Mouse (Mus musculus): ENCODE data around the gene Nrxn3. TPM values are rescaled to one million over a fixed set of nuclear protein-coding genes. Genes with fewer than 3 reads are reported as not detected.

The Nrxn3 gene
- polyA plus RNA-seq, 1 experiment from 2014 or later, result 2.2 TPM

DNA sequence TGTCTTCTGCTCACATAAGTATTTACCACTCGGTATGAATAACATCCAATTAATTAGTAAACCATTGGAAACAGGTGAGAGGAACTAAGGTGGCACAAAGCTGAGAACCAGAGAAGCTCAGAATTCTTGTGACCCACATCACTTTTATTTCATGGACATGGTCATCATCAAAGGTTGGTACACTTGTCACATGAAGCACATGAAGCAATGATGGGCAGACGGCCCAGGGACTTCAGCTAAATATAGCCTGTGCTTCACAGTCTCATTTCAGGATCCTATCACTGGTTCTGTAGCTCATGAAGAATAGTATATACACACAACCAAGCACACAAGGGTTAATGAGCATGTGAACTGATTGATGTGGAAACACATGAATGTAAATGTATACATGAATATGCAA is 747.5 kb downstream of the Nrxn3 start:
- H3K27ac ChIP-seq (ENCODE audit: poor library complexity, severe bottlenecking), result no peak overlapping the region
- WGBS, result 49% methylated on average over 2 of the region's 2 CpGs
- H3K4me2 ChIP-seq, result no peak overlapping the region
- no peaks in the 10 kb centered on the region for H3K9me3 ChIP-seq (replicated peaks)
- ATAC-seq (ENCODE audit: insufficient number of reproducible peaks, low FRiP score), result no peak
- peaks cover 11% of the 10 kb centered on the region for H3K4me1 ChIP-seq (replicated peaks)
- H3K4me3 ChIP-seq, result no peak overlapping the region
- H3K36me3 ChIP-seq, result no peaks in the 10 kb centered on the region
- H3K9ac ChIP-seq, result no peak overlapping the region
- no peaks in the 10 kb centered on the region for H3K27me3 ChIP-seq (replicated peaks)

- H3K36me3 ChIP-seq, result no peaks in the 10 kb centered on the region
- no peak overlapping the region for H3K9ac ChIP-seq
- no peak overlapping the region for H3K4me2 ChIP-seq
- H3K27ac ChIP-seq (ENCODE audit: poor library complexity, severe bottlenecking), result no peak overlapping the region
- no peaks in the 10 kb centered on the region for H3K9me3 ChIP-seq (replicated peaks)
- 47% methylated on average over 2 of the region's 2 CpGs for WGBS
- H3K4me1 ChIP-seq (replicated peaks), result peaks cover 11% of the 10 kb centered on the region
- H3K27me3 ChIP-seq (replicated peaks), result no peaks in the 10 kb centered on the region
- H3K4me3 ChIP-seq, result no peak overlapping the region
- no peak for ATAC-seq (ENCODE audit: insufficient number of reproducible peaks, low FRiP score)
Measured at GRCm38 (mm10) chr12:89471289-89471688, 748.6 kb downstream of the Nrxn3 start.

DNA sequence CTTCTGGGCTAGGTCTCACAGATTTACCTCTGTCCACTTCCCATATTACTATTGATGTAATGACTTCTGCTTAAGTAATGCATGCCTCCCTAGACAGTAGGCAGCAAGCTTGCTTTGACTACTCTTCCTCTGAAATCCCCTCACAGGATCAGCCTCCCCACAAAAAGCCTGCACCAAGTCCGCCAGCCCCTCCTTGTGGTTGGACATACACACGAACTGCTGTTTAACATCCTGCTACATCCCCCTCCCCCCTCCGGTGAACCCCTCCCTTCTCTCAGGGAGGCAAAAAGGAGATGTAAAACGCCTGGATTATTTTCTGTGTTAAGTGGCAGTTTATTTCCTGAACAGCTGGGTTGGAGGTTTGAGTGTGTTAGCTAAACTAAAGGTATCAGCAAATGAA is 749.2 kb downstream of the Nrxn3 start:
- H3K27ac ChIP-seq (ENCODE audit: poor library complexity, severe bottlenecking), result no peak overlapping the region

DNA sequence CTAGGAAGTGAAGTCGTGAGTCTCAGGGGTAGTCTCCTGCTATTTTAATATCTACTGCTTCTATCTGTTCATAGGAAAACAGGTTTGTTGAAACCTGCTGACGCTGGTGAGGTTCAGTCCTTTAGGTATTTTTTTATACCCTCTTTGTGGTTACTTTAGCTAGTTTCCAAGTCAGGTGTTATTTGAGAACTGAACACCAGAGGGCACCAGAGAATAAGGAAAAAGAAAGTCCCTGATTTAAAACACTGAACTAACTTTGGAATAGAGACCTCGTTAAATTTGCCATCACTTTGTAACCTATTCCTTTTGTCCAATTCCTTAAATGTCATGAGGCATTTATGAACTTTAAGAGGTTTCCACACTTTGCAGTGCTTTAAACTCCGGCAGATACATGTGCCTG is 756.4 kb downstream of the Nrxn3 start:
- Histone ChIP-seq H3K27ac (ENCODE audit: poor library complexity, severe bottlenecking) (no peak overlapping the region), H3K4me1 (replicated peaks) (0 out of 2 replicates have a peak, but pooled peaks cover 2% of the 10 kb centered on the region), H3K9me3 (replicated peaks) (no peaks in the 10 kb centered on the region), H3K36me3 (no peaks in the 10 kb centered on the region), H3K4me2 (no peak overlapping the region), H3K27me3 (replicated peaks) (no peaks in the 10 kb centered on the region), H3K9ac (no peak overlapping the region), H3K4me3 (no peak overlapping the region)
- ATAC-seq (ENCODE audit: insufficient number of reproducible peaks, low FRiP score), result no peak
- WGBS, result 24% methylated on average over 4 of the region's 4 CpGs

More for the DNA sequence above, 749.2 kb downstream of the Nrxn3 start:
- no peaks in the 10 kb centered on the region for H3K9me3 ChIP-seq (replicated peaks)
- no peak overlapping the region for H3K9ac ChIP-seq
- no peak overlapping the region for H3K4me2 ChIP-seq
- H3K4me3 ChIP-seq, result no peak overlapping the region
- no peak for ATAC-seq (ENCODE audit: insufficient number of reproducible peaks, low FRiP score)
- WGBS, result 42% methylated on average over 4 of the region's 4 CpGs
- no peaks in the 10 kb centered on the region for H3K27me3 ChIP-seq (replicated peaks)
- H3K4me1 ChIP-seq (replicated peaks), result peaks cover 11% of the 10 kb centered on the region
- no peaks in the 10 kb centered on the region for H3K36me3 ChIP-seq

GRCm38 (mm10) chr12:89482223-89482622 is 759.5 kb downstream of the Nrxn3 start:
- Histone ChIP-seq H3K4me1 (replicated peaks) (no peaks in the 10 kb centered on the region), H3K9ac (no peak overlapping the region), H3K27me3 (replicated peaks) (no peaks in the 10 kb centered on the region), H3K9me3 (replicated peaks) (no peaks in the 10 kb centered on the region), H3K36me3 (no peaks in the 10 kb centered on the region), H3K4me2 (no peak overlapping the region), H3K27ac (ENCODE audit: poor library complexity, severe bottlenecking) (no peak overlapping the region), H3K4me3 (no peak overlapping the region)
- 19% methylated on average over 5 of the region's 5 CpGs for WGBS
- no peak for ATAC-seq (ENCODE audit: insufficient number of reproducible peaks, low FRiP score)

DNA sequence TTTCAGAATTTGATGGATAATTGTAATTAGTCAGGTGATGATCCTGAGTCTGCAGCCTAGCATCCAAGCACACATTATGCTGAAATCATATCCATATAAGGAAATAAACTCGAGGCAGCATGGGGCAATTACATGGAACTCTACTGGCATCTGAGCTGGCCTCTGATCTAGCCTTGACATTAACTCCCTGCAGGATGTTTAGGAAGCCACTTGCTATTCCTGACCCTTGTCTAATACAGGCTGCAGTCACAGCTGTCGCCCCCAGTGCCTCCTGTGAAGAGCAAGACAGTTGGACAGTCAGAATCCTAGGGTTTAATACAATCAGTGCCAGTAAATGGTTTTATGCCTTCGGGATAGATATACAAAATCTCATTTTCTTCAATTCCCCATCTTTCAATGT is 781.4 kb downstream of the Nrxn3 start:
- Histone ChIP-seq H3K4me2 (no peak overlapping the region), H3K9ac (no peak overlapping the region), H3K4me3 (no peak overlapping the region), H3K4me1 (replicated peaks) (no peaks in the 10 kb centered on the region), H3K27ac (ENCODE audit: poor library complexity, severe bottlenecking) (no peak overlapping the region), H3K9me3 (replicated peaks) (no peaks in the 10 kb centered on the region), H3K27me3 (replicated peaks) (no peaks in the 10 kb centered on the region), H3K36me3 (no peaks in the 10 kb centered on the region)
- no peak for ATAC-seq (ENCODE audit: insufficient number of reproducible peaks, low FRiP score)
- 61% methylated on average over 3 of the region's 3 CpGs for WGBS

DNA sequence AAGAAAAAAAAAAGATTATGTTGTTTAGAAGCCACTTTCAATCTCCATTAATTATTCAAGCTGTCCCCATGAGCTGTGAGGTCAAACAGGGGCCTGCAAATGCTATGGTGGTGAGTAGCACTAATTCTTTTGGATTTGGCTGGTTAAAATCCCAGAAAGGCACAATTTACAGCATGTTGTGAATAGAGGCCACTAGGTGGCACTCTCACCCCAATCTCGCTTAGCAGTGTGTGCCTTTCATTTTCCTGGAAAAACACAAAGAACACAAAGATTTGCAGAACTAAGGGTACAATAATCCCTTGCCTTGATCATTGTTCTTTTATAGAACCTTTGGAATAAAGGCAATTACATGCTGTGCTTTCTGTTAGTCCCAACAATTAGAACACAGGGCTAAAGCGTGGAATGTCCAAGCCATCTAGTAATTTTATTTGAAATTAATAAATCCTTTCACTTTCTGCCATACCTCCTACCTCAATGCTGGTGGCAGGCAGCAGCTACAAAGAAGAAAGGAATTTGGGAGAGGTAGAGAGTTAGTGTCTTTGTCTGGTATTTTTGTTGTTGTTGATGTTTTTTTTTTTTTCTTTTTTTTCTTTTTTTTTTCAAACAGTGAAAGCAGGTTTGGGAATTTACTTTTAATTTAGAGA is 782.6 kb downstream of the Nrxn3 start:
- no peaks in the 10 kb centered on the region for H3K36me3 ChIP-seq
- H3K27ac ChIP-seq (ENCODE audit: poor library complexity, severe bottlenecking), result no peak overlapping the region
- H3K9ac ChIP-seq, result no peak overlapping the region
- ATAC-seq (ENCODE audit: insufficient number of reproducible peaks, low FRiP score), result no peak
- no peak overlapping the region for H3K4me3 ChIP-seq
- no peaks in the 10 kb centered on the region for H3K4me1 ChIP-seq (replicated peaks)
- no peaks in the 10 kb centered on the region for H3K9me3 ChIP-seq (replicated peaks)
- H3K27me3 ChIP-seq (replicated peaks), result no peaks in the 10 kb centered on the region
- 40% methylated on average over 2 of the region's 2 CpGs for WGBS
- no peak overlapping the region for H3K4me2 ChIP-seq

DNA sequence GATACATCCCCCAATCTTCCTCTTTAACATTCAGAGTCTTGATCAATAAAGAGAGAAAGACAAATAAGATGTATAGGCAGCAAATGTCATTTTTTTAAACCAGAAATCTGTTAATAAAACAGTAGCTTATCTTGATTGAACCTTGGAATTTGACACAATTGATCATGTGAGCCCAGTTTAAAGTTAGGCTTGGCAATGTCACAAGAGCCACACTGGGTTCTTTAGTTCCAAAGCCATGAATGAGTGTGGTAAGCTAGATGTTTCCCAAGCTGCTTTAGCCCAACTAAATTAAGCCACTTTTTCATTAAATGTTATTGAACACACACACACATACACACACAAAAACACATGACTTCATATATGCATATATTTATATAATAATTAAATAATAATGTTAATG is 786.3 kb downstream of the Nrxn3 start:
- ATAC-seq (ENCODE audit: insufficient number of reproducible peaks, low FRiP score), result no peak
- no peaks in the 10 kb centered on the region for H3K4me1 ChIP-seq (replicated peaks)
- no peak overlapping the region for H3K27ac ChIP-seq (ENCODE audit: poor library complexity, severe bottlenecking)
- H3K9ac ChIP-seq, result no peak overlapping the region
- H3K36me3 ChIP-seq, result no peaks in the 10 kb centered on the region
- H3K9me3 ChIP-seq (replicated peaks), result no peaks in the 10 kb centered on the region
- H3K27me3 ChIP-seq (replicated peaks), result no peaks in the 10 kb centered on the region
- H3K4me3 ChIP-seq, result no peak overlapping the region
- no peak overlapping the region for H3K4me2 ChIP-seq

GRCm38 (mm10) chr12:89513759-89514158 is 791.1 kb downstream of the Nrxn3 start:
- Histone ChIP-seq H3K4me1 (replicated peaks) (no peaks in the 10 kb centered on the region), H3K36me3 (no peaks in the 10 kb centered on the region), H3K4me2 (no peak overlapping the region), H3K9me3 (replicated peaks) (no peaks in the 10 kb centered on the region), H3K9ac (no peak overlapping the region), H3K27me3 (replicated peaks) (no peaks in the 10 kb centered on the region), H3K4me3 (no peak overlapping the region), H3K27ac (ENCODE audit: poor library complexity, severe bottlenecking) (no peak overlapping the region)
- no peak for ATAC-seq (ENCODE audit: insufficient number of reproducible peaks, low FRiP score)
- 43% methylated on average over 7 of the region's 7 CpGs for WGBS

- H3K27ac ChIP-seq (ENCODE audit: poor library complexity, severe bottlenecking), result no peak overlapping the region
- ATAC-seq (ENCODE audit: insufficient number of reproducible peaks, low FRiP score), result no peak
- H3K9me3 ChIP-seq (replicated peaks), result no peaks in the 10 kb centered on the region
- 76% methylated on average over 6 of the region's 6 CpGs for WGBS
- no peak overlapping the region for H3K9ac ChIP-seq
- H3K27me3 ChIP-seq (replicated peaks), result no peaks in the 10 kb centered on the region
- no peak overlapping the region for H3K4me3 ChIP-seq
- no peak overlapping the region for H3K4me2 ChIP-seq
- no peaks in the 10 kb centered on the region for H3K4me1 ChIP-seq (replicated peaks)
- H3K36me3 ChIP-seq, result no peaks in the 10 kb centered on the region
Measured at GRCm38 (mm10) chr12:89516046-89516445, 793.4 kb downstream of the Nrxn3 start.

DNA sequence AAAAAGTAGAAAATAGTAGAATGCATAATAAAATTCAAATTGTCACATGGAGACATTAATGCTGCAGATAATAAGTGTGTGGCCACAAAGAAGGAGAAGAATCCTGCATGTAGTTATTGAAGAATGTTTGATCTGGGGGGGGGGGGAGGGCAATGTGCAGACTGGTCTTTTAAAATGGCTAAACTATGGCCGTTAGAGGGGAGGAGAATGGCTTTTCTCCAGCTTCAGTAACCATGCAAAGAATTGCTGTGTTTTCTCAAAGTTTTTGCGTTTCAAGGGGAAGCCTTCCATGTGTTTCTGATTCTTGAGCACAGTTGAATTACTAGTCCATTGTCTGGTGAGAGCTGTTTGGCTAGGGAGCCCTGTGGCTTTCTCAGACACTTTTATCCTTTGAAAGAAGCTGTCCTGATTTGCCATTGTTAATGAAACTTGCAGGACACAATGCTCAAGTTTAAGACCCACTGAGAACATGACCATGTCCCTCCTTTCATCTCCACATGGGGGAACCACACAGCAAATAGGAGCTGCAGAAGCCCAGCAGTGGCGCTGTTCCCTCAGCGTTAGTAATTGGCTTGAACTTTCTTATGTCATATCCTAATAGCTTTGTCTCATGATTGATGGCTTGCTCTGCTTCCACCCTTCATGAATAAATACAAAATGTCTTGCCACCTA is 808.1 kb downstream of the Nrxn3 start:
- H3K9ac ChIP-seq, result no peak overlapping the region
- H3K4me3 ChIP-seq, result no peak overlapping the region
- H3K27ac ChIP-seq (ENCODE audit: poor library complexity, severe bottlenecking), result no peak overlapping the region
- no peaks in the 10 kb centered on the region for H3K36me3 ChIP-seq
- no peaks in the 10 kb centered on the region for H3K9me3 ChIP-seq (replicated peaks)
- H3K4me1 ChIP-seq (replicated peaks), result no peaks in the 10 kb centered on the region
- H3K4me2 ChIP-seq, result no peak overlapping the region
- WGBS, result 22% methylated on average over 4 of the region's 4 CpGs
- H3K27me3 ChIP-seq (replicated peaks), result no peaks in the 10 kb centered on the region
- no peak for ATAC-seq (ENCODE audit: insufficient number of reproducible peaks, low FRiP score)

DNA sequence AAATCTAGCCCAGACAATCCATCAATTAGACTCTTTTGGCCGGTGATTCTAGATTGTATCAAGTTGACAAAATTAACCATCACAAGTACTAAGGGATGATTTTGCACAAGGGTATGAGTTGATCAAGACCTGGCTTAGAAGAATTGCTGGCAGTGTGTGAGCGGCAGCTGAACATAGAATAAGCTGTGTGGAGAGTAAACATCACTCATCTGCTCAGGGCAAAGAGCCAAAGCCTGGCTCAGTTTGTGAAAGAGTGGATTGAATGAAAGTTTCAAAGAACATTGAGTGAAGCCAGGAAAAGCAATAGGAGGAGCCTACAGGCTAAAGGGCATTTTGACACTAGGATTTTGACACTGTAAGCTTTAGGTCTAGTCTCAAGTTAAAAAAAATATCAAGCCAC is 828.6 kb downstream of the Nrxn3 start:
- no peaks in the 10 kb centered on the region for H3K27me3 ChIP-seq (replicated peaks)
- H3K27ac ChIP-seq (ENCODE audit: poor library complexity, severe bottlenecking), result no peak overlapping the region
- H3K4me3 ChIP-seq, result no peak overlapping the region
- no peak overlapping the region for H3K4me2 ChIP-seq
- H3K36me3 ChIP-seq, result no peaks in the 10 kb centered on the region
- WGBS, result 67% methylated on average over 2 of the region's 2 CpGs
- no peak overlapping the region for H3K9ac ChIP-seq
- no peaks in the 10 kb centered on the region for H3K4me1 ChIP-seq (replicated peaks)
- H3K9me3 ChIP-seq (replicated peaks), result no peaks in the 10 kb centered on the region
- no peak for ATAC-seq (ENCODE audit: insufficient number of reproducible peaks, low FRiP score)
